ENCODE assay signal across 29 mouse cellular contexts in the genomic region with DNA sequence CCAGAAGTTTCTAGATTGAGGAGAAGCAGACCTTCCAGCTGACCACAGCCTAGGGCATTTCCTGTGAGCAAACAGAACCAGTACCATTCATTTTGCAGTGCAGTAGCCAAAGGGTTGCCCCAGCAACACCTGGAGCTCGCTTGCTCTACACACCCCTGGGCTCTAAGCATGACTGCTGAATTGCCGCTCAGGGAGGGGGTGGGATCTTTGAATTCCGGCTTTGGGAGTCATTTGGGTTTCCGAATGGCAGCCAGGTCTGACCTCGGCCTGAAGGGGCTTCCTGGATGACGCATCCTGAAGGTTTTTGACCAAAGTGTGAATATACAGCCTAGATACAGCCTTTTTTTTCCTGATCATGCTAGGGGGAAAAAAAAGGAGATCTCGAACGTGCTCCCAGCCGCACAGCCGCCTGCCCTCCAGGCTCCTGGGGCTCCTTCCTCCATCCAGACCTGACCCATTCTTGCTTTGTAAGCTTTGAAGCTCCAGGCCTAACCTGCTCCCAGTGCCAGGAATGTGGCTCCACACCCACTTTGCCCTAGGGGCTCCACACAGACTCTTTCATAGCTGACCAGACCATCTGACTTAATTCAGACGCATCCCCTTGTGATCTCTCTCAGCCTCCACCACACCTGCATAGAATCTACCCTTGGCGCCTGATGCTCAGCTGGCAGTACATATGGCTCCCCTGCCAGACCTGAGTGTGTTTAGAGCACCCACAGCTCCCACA.
DNase-seq lines count a peak whose midpoint lies in the region; ATAC-seq and TF ChIP-seq lines count a peak whose summit lies in the region.
"Had no signal": no experiment of that assay in that cellular context is flagged by ENCODE, and none has a peak within 500 bp of the region (broad histone marks: within the 10 kb centered on the region; RNA-seq: fewer than 3 reads in every experiment).

No protein-coding gene starts in this region.

- DNase-seq in cerebellum, adult 9-11 months = peak; percentile 17
- no peak for DNase-seq in cerebellum, postnatal 25 days
- DNase-seq in 3T3-L1 (ENCODE audit: low read depth, low spot score) (peak; percentile 58), ES-CJ7 (ENCODE audit: low read depth, low spot score) (peak; percentile 71), ZHBTc4 (ENCODE audit: low read depth, low spot score) (peak; percentile 92)
- DNase-seq in hindbrain, embryonic 14.5 days (ENCODE audit: low spot score) = no peak
- DNase-seq in left cerebral cortex, postnatal 14 days (ENCODE audit: low spot score in 2 of 2) = no peak
- DNase-seq in kidney, adult 2 months = no peak
- DNase-seq: adrenal gland, adult 8-10 months; B cell, adult 2 months; cerebellum, adult 11 months; cerebellum, adult 8-10 months; cerebellum, postnatal 36 days; embryo, embryonic 11 days; forebrain, postnatal 0 days; gastrocnemius, adult 2 months; gastrocnemius, postnatal 14 days; heart, adult 11 months; kidney, adult 11 months had no signal

- ATAC-seq in hindbrain, embryonic 14.5 days (ENCODE audit: low FRiP score) = no peak
- ATAC-seq: activated CD4-positive, CD25-positive, alpha-beta regulatory T cell, adult 4 months; forebrain, embryonic 14.5 days; forebrain, postnatal 0 days; hindbrain, embryonic 16.5 days; intestine, embryonic 15.5 days; Patski had no signal

- intact Hi-C loops in left cerebral cortex, postnatal 14 days (cut with DNase I) = loop anchor here (10.0 kb wide), 1 partner anchor 614 kb away; no protein-coding TSS in a partner anchor

- no peak overlapping the region for H3K9ac ChIP-seq in hindbrain, embryonic 14.5 days
- H3K9ac ChIP-seq: forebrain, postnatal 0 days; hindbrain, embryonic 12.5 days; intestine, embryonic 15.5 days had no signal

- H3K9me3 ChIP-seq in hindbrain, embryonic 14.5 days (ENCODE audit: control insufficient read depth, low read length) = no peaks in the 10 kb centered on the region
- H3K9me3 ChIP-seq: forebrain, embryonic 10.5 days; G1E; hindbrain, embryonic 12.5 days; intestine, embryonic 15.5 days had no signal

- no peak overlapping the region for H3K4me2 ChIP-seq in hindbrain, embryonic 14.5 days (replicated peaks)
- H3K4me2 ChIP-seq: heart, embryonic 11.5 days; hindbrain, embryonic 12.5 days; intestine, embryonic 15.5 days had no signal

- TF ChIP-seq CTCF in kidney, adult 2 months (conservative IDR thresholded peaks at IDR 0.05; ENCODE audit: insufficient read depth, insufficient read length, low read depth, low read length) = no peak

- no peak overlapping the region for H3K27ac ChIP-seq in hindbrain, embryonic 14.5 days
- H3K27ac ChIP-seq in kidney, adult 2 months (ENCODE audit: insufficient read depth, low read depth, low read length) = no peak overlapping the region
- H3K27ac ChIP-seq: forebrain, embryonic 10.5 days; gastrocnemius, adult 2 months; hindbrain, embryonic 12.5 days; intestine, embryonic 15.5 days had no signal

- TF ChIP-seq POLR2A in kidney, adult 2 months (IDR thresholded peaks at IDR 0.05; ENCODE audit: low read depth, low read length) = no peak

- peaks cover 26% of the 10 kb centered on the region for H3K4me1 ChIP-seq in hindbrain, embryonic 14.5 days (replicated peaks; ENCODE audit: control insufficient read depth, insufficient read depth, low read length)
- peaks cover 17% of the 10 kb centered on the region; the same call in 1 of the 2 replicates for H3K4me1 ChIP-seq in kidney, adult 2 months (ENCODE audit: control insufficient read depth, insufficient read depth, low read length)

- 61% methylated on average over 12 of the region's 12 CpGs for WGBS in hindbrain, embryonic 14.5 days
- 81% methylated on average over 12 of the region's 12 CpGs for WGBS in kidney, adult 2 months

- H3K4me3 ChIP-seq in hindbrain, embryonic 14.5 days (replicated peaks; ENCODE audit: low read length) = no peak overlapping the region
- H3K4me3 ChIP-seq in kidney, adult 2 months (ENCODE audit: insufficient read depth, low read depth, low read length) = no peak overlapping the region
- H3K4me3 ChIP-seq: forebrain, embryonic 10.5 days; gastrocnemius, adult 2 months; hindbrain, embryonic 12.5 days; intestine, embryonic 15.5 days had no signal

- H3K36me3 ChIP-seq in hindbrain, embryonic 14.5 days (replicated peaks; ENCODE audit: control insufficient read depth, insufficient read depth) = no peaks in the 10 kb centered on the region
- H3K36me3 ChIP-seq in kidney, adult 2 months (ENCODE audit: control insufficient read depth, insufficient read depth, low read length) = no peaks in the 10 kb centered on the region
- H3K36me3 ChIP-seq: forebrain, embryonic 10.5 days; G1E; hindbrain, embryonic 12.5 days; intestine, embryonic 15.5 days had no signal

- 0 out of 2 replicates have a peak, but pooled peaks cover 8% of the 10 kb centered on the region for H3K27me3 ChIP-seq in hindbrain, embryonic 14.5 days (ENCODE audit: control insufficient read depth, insufficient read depth, low read length)
- H3K27me3 ChIP-seq in kidney, adult 2 months (replicated peaks; ENCODE audit: control insufficient read depth, insufficient read depth, low read length) = no peaks in the 10 kb centered on the region
- H3K27me3 ChIP-seq: CH12.LX, Patski had no signal

Comparison
In these comparisons a context has a peak if more than half of its experiments do, and no peak if none do; other contexts are left out.
1. DNase-seq: peak in cerebellum, adult 9-11 months (single experiment), 3T3-L1 (single experiment), ES-CJ7 (single experiment) and ZHBTc4 (single experiment); none in cerebellum, postnatal 25 days (0 of 2), hindbrain, embryonic 14.5 days (single experiment), left cerebral cortex, postnatal 14 days (0 of 2) and kidney, adult 2 months (single experiment).